Mouse (Mus musculus) midbrain, embryonic 13.5 days (tissue): ENCODE data around the gene Zc3h12d. TPM values are rescaled to one million over a fixed set of nuclear protein-coding genes. Genes with fewer than 3 reads are reported as not detected.

Experiments used
- ATAC-seq: fragments of 200-750 bp; cut with Nextera tagmentation; 2 replicates; pipeline ENCODE4 v1.8.0; 2017; ENCODE audit warnings: mild to moderate bottlenecking, moderate TSS enrichment, moderate library complexity
- H3K27ac ChIP-seq: fragments of 300-500 bp; sonication (generic); 2 replicates; pipeline ENCODE4 v1.5.1; 2015; ENCODE audit warnings: inconsistent platforms, mild to moderate bottlenecking, moderate library complexity
- H3K27me3 ChIP-seq: fragments of 300-500 bp; sonication (generic); 2 replicates; pipeline ENCODE4 v1.6.1; 2015; ENCODE audit warnings: mild to moderate bottlenecking, inconsistent platforms
- H3K36me3 ChIP-seq: fragments of 300-500 bp; sonication (generic); 2 replicates; pipeline ENCODE4 v1.6.1; 2015; ENCODE audit warnings: mild to moderate bottlenecking, inconsistent platforms
- H3K4me1 ChIP-seq: fragments of 300-500 bp; sonication (generic); replicated peaks from 2 replicates; pipeline ENCODE4 v1.6.1; 2015; ENCODE audit warnings: inconsistent platforms
- H3K4me2 ChIP-seq: fragments of 300-500 bp; sonication (generic); replicated peaks from 2 replicates; pipeline ENCODE4 v1.6.1; 2015; ENCODE audit warnings: moderate library complexity, mild to moderate bottlenecking, inconsistent platforms
- H3K4me3 ChIP-seq: fragments of 300-500 bp; sonication (generic); replicated peaks from 2 replicates; pipeline ENCODE4 v1.5.1; 2015; ENCODE audit warnings: mild to moderate bottlenecking, inconsistent platforms
- H3K9ac ChIP-seq: fragments of 300-500 bp; sonication (generic); replicated peaks from 2 replicates; pipeline ENCODE4 v1.6.1; 2015; ENCODE audit warnings: mild to moderate bottlenecking, inconsistent platforms
- H3K9me3 ChIP-seq: fragments of 300-500 bp; sonication (generic); 2 replicates; pipeline ENCODE4 v1.6.1; 2016; ENCODE audit warnings: mild to moderate bottlenecking, inconsistent platforms
- WGBS: fragments of 180-500 bp; shearing (Covaris S2); methylation state at CpG from one replicate; pipeline ENCODE4 v1.1.7; 2015; 5-methylcytosine and 5-hydroxymethylcytosine counted together
- polyA plus RNA-seq: library from polyadenylated mRNA; unstranded; fragments of >200 nt; fragmentation: Nextera tagmentation; extraction: Ambion mirVana; gene quantifications from 2 replicates; pipeline ENCODE4 v1.2.1, GENCODE M21; 2015

The Zc3h12d gene
- polyA plus RNA-seq: 0.08 and 0.10 TPM in 2 replicates

DNA sequence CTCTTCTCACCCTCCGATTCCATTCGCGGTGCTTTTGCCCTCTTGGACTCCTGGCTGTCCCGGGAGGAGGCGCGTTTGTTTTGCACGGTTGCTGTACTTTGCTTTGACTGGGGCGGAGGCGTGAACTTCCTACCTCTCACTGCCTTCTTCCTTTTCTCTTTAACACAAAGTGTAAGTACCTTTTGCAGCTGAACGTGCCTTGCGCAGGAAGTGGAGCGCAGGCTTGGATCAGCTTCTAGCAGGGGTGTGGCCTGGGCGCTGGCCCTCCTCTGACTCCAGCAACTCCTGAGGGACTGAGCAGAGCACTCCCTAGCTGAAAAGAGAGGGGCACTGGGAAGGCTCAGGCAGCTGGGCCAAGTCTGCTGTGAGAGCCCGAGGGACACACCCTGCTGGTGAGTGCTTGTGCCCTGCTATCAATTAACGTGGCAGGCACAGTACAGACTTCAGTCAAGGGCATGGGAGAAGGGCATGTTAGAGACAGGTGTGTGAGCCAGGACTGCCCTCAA, at the start of gene Zc3h12d:
TSS of gene Zc3h12d (plus strand) at position 300 of the 506 bp plus-strand sequence.
- Histone ChIP-seq H3K36me3 (no peaks in the 10 kb centered on the region), H3K4me3 (no peak within 1 kb of the TSS), H3K9ac (no peak within 1 kb of the TSS), H3K27ac (no peak within 1 kb of the TSS), H3K27me3 (no peaks in the 10 kb centered on the region), H3K9me3 (no peaks in the 10 kb centered on the region), H3K4me1 (0 out of 2 replicates have a peak, but pooled peaks cover 7% of the 10 kb centered on the region), H3K4me2 (peak within 1 kb of the TSS; percentile 30)
- 3% methylated on average over 15 of the region's 15 CpGs for WGBS
- peak; percentile 45; the same call in 1 of the 2 replicates for ATAC-seq

DNA sequence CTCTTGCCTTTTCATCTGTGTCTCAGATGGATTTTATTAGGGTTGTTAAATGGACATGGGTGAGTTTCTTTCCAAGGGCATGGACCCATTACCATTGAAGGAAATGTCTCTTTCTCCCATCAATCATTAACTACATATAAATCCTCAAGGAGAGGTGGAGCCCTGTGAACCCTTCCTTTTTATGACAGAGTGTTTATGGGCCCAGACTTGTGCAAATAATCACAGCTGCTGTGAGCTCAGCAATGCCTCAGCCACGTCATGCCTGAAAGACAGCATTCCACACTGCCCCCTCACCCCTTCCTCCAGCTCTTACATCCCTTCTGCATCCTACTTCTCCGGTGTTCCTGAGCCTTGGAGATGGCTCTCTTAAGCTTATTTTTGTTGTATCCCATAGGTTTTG, 45.0 kb upstream of the Zc3h12d start:
- Histone ChIP-seq H3K4me2 (no peak overlapping the region), H3K27ac (no peak overlapping the region), H3K4me1 (peaks cover 14% of the 10 kb centered on the region), H3K27me3 (no peaks in the 10 kb centered on the region), H3K4me3 (no peak overlapping the region), H3K9me3 (no peaks in the 10 kb centered on the region), H3K9ac (no peak overlapping the region), H3K36me3 (peaks cover 17% of the 10 kb centered on the region)
- no peak for ATAC-seq
- 57% methylated on average over 2 of the region's 2 CpGs for WGBS

DNA sequence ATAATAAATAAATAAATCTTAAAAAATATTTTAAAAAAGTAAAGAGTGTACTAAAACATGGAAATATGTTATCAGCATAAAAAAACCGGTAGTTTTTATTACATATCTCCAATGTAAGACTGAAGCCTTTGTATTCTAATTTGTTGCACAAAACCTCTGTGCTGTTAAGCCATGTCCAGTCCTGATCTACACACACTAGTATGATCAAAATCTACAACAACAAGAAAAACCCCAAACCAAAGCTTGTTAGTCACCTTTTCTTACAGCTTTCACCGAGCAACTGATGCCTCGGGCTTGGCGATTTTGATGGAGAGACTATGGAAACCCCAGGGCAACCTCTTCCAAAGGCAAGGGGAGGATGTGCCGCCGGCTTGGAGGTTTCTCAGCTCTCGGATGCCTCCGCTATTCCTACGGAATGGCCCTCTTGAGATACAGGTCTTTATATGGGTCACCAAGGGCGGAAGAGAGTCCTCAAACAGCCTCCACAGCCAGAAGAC, 40.0 kb upstream of the Zc3h12d start:
- Histone ChIP-seq H3K4me3 (peak overlapping the region; percentile 94), H3K4me2 (peak overlapping the region; percentile 76), H3K9me3 (no peaks in the 10 kb centered on the region), H3K36me3 (peaks cover 28% of the 10 kb centered on the region), H3K27me3 (no peaks in the 10 kb centered on the region), H3K9ac (peak overlapping the region; percentile 86), H3K27ac (peak overlapping the region; percentile 73), H3K4me1 (peaks cover 31% of the 10 kb centered on the region)
- peak; percentile 51 for ATAC-seq
- 1% methylated on average over 10 of the region's 10 CpGs for WGBS

DNA sequence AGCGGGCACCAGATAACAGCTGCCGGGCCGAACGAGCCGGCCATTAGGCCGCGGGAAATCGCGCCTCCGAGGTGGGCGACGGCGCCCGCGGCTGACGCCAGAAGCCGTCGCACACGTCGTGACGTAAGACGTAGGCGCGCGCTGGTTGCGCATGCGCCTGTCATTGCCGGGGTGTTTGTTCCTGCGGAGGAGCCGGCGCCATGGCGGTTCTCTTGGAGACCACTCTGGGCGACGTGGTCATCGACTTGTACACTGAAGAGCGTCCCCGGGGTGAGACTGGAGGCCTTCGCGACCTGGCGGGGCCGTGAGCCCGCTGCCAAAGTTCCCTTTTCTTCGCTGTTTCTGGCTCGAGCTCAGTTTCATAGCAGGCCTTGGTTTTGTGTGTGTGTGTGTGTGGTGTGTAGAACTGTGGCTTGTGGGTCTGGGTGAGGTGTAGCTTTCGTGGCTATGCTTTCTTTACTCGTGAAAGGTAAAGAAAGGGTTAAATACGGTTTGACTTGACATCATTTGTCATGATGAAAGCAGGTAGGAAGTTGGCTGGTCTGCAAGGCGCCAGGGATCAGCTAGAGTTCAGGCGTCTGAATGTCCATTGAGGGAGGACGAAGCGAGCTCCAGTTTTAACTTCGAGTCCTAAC, 39.4 kb upstream of the Zc3h12d start, which contains the start of the genes Ginm1 and Ppil4:
TSS of gene Ginm1 (minus strand) at position 74 of the 635 bp plus-strand sequence.
TSS of gene Ppil4 (plus strand) at position 141 of the 635 bp plus-strand sequence.
- Histone ChIP-seq H3K4me3 (peak within 1 kb of the TSS; percentile 94), H3K27ac (peak within 1 kb of the TSS; percentile 73), H3K27me3 (no peaks in the 10 kb centered on the region), H3K9ac (peak within 1 kb of the TSS; percentile 86), H3K9me3 (no peaks in the 10 kb centered on the region), H3K36me3 (peaks cover 34% of the 10 kb centered on the region), H3K4me2 (peak within 1 kb of the TSS; percentile 76), H3K4me1 (peaks cover 31% of the 10 kb centered on the region)
- under 1% methylated on average over 52 of the region's 52 CpGs for WGBS
- ATAC-seq: peak; percentile 94

DNA sequence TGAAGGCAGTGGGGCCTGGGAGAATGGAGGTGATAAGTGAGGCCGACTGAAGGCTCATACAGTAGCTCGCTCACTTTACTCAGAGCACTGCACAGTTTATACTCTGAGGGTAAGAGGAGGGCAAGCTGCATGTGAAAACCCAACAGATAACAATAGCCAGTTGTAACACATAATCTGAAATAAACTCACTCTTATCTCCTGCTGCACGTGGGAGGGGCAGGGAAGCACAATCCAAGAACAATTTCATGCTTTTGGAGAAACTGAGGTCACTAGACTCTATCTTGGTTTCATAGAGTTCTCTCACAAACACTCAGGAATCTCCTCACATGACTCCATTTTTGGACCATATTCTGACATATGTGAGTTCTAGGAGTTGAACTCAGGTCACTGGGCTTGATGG, 31.0 kb upstream of the Zc3h12d start:
- WGBS: 98% methylated on average over 3 of the region's 3 CpGs
- Histone ChIP-seq H3K36me3 (peaks cover 80% of the 10 kb centered on the region), H3K9me3 (no peaks in the 10 kb centered on the region), H3K4me2 (no peak overlapping the region), H3K9ac (no peak overlapping the region), H3K4me3 (no peak overlapping the region), H3K27me3 (no peaks in the 10 kb centered on the region), H3K27ac (no peak overlapping the region), H3K4me1 (no peaks in the 10 kb centered on the region)
- ATAC-seq: no peak

DNA sequence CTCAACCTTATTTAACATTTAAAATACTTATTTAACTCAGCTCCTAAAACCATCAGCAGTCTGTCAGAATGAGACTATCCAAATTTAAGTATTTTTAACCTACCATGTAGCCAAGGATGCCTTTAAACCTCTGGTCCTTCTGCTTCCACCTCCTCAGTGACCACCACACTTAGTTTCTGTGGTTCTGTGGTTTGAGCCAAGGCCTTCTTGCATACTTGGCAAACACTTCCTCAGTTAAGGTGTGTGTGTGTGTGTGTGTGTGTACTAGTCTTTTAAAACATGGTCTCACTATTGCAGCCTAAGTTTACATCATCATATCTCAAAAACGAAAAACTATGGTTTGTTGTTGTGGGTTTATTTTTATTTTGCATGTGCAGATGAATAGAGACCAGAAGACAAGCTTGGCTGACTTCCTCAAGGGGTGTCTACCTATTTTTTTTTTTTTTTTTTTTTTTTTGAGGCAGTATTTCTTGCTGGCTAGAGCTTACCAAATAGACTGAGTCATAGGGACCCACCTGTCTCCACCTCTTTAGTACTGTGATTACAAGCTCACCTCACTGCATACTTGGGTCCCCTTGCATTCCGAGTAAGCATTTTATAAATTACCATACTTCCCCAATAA, 29.6 kb upstream of the Zc3h12d start:
- WGBS: 91% methylated on average over 2 of the region's 2 CpGs
- Histone ChIP-seq H3K4me1 (no peaks in the 10 kb centered on the region), H3K4me2 (no peak overlapping the region), H3K27me3 (no peaks in the 10 kb centered on the region), H3K9ac (no peak overlapping the region), H3K27ac (no peak overlapping the region), H3K4me3 (no peak overlapping the region), H3K36me3 (peaks cover 72% of the 10 kb centered on the region), H3K9me3 (no peaks in the 10 kb centered on the region)
- ATAC-seq: no peak

DNA sequence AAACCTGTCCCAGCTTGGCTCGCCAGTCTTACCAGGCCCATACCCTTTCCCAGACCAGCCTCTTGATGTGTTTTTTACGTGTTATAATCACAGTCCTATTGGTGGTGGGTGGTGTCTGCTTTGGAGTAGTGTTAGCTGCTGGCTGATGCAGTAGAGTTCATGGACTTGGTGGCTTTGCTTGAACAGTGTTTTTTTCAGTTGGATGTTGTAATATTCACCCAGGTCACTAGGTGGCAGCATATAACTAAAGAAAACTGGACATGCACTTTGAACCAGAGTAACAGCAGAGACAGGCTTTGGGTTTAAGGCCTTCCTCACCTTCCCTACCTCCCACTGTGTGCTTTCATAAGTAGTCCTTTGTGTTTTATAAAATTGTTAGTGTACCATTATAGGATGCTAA, 22.3 kb upstream of the Zc3h12d start:
- ATAC-seq: 0 out of 2 replicates have a peak, but pooled peaks have one; percentile 53
- 50% methylated on average over 2 of the region's 2 CpGs for WGBS
- Histone ChIP-seq H3K4me3 (no peak overlapping the region), H3K9me3 (no peaks in the 10 kb centered on the region), H3K36me3 (peaks cover 65% of the 10 kb centered on the region), H3K27ac (no peak overlapping the region), H3K4me1 (no peaks in the 10 kb centered on the region), H3K27me3 (no peaks in the 10 kb centered on the region), H3K4me2 (no peak overlapping the region), H3K9ac (no peak overlapping the region)

DNA sequence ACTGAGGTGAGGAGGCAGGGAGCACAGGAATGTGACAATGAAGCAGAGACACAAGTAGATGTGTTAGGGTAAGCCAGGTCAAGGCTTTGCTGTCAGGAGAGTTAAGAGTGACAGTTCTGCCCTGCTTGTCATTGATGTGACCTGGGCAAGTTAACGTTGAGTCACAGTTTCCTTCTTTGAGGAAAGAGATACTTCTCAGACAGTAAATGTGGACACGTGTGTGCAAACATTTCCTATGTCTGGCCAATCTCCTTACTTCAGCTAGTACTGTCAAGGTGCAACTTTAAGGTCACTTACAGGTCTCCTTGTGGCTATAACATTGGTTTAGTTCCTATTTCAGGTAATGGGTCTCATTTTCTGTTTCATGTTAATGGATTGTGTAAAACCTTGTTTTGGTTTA, 15.8 kb upstream of the Zc3h12d start:
- Histone ChIP-seq H3K4me2 (no peak overlapping the region), H3K27me3 (no peaks in the 10 kb centered on the region), H3K27ac (no peak overlapping the region), H3K9ac (no peak overlapping the region), H3K9me3 (no peaks in the 10 kb centered on the region), H3K4me3 (no peak overlapping the region), H3K36me3 (peaks cover 52% of the 10 kb centered on the region), H3K4me1 (no peaks in the 10 kb centered on the region)
- WGBS: 93% methylated on average over 2 of the region's 2 CpGs
- no peak for ATAC-seq

DNA sequence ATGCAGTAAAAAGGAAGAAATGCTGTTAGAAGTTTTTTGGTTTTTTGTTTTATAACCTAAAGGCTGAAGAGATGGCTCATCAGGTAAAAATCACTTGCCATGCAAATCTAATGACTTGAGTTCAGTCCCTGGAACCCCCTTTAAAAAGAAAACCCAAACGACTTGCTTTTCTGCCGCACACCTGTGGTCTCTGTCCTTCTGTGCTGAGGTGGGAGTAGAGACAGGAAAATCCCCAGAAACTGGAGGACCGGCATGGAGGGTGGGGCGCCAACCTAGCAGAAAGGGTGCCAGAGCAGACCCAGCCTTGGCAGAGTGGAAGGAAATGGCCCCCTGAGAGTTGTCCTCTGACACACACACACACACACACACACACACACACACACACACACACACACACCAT, 13.6 kb upstream of the Zc3h12d start:
- H3K4me2 ChIP-seq: no peak overlapping the region
- 85% methylated on average over 4 of the region's 4 CpGs for WGBS
- peaks cover 55% of the 10 kb centered on the region for H3K36me3 ChIP-seq
- H3K4me3 ChIP-seq: no peak overlapping the region
- no peaks in the 10 kb centered on the region for H3K9me3 ChIP-seq
- H3K27me3 ChIP-seq: no peaks in the 10 kb centered on the region
- no peak overlapping the region for H3K27ac ChIP-seq
- ATAC-seq: no peak
- no peaks in the 10 kb centered on the region for H3K4me1 ChIP-seq
- H3K9ac ChIP-seq: no peak overlapping the region

DNA sequence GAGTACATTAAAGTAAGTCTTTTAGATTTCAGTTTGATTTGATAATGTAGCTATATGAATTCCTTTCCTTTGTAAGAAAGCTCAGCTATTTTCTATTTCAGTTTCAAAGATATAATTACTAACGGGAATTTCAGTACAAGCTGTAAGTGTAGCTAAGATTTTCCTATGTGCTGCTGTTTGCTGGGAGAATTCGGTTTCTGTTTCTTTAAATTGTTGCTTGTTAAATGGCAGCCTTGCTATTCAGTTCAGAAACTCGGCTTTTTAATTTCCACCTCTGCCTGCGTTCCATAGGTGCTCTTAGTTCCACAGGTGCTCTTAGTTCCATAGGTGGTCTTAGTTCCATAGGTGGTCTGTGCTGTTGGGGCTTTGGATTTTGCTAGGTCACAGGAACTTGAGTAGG, 13.1 kb upstream of the Zc3h12d start:
- Histone ChIP-seq H3K9ac (no peak overlapping the region), H3K36me3 (peaks cover 57% of the 10 kb centered on the region), H3K9me3 (no peaks in the 10 kb centered on the region), H3K27me3 (no peaks in the 10 kb centered on the region), H3K27ac (no peak overlapping the region), H3K4me2 (no peak overlapping the region), H3K4me1 (no peaks in the 10 kb centered on the region), H3K4me3 (no peak overlapping the region)
- 97% methylated on average over 4 of the region's 4 CpGs for WGBS
- no peak for ATAC-seq

DNA sequence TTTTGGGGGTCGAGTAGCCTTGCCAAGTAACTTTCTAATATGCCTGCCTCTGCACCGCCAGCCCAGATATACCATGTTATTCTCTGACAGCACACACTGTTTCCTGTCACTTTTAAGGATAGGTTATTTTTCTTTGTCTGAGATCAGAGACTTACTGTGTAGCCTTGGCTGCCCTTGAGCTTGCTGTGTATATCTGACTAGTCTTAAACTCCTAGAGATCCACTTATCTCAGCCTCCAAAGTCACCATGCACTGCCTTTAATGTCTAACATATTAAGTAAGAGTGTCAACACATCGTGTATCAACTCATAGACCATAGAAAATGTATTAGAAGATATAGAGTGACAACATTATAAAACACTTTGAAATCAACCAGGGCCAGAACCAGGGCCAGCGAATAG, 12.7 kb upstream of the Zc3h12d start:
- no peak overlapping the region for H3K4me3 ChIP-seq
- no peaks in the 10 kb centered on the region for H3K4me1 ChIP-seq
- no peak overlapping the region for H3K9ac ChIP-seq
- no peak for ATAC-seq
- no peak overlapping the region for H3K27ac ChIP-seq
- no peaks in the 10 kb centered on the region for H3K27me3 ChIP-seq
- 93% methylated on average over 4 of the region's 4 CpGs for WGBS
- peaks cover 52% of the 10 kb centered on the region for H3K36me3 ChIP-seq
- H3K4me2 ChIP-seq: no peak overlapping the region
- no peaks in the 10 kb centered on the region for H3K9me3 ChIP-seq

DNA sequence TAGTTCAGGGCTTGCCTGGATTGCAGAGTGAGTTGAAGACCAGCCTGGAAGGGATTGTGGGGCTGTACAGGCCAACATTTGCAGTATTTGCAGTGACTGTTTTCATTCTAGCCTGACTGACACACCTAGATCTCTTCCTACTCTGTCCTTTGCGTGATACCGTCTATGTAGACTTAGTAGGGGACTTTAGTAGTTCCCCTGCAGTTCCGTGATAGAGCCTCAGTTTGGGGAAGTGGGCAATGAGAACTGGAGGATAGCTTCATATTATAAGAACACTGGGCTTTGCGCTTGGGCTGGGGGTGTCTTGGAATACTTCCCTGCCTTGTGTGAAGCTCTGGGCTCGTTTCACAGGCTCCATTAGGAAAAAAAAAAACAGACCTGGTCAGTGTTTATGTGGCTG, 12.1 kb upstream of the Zc3h12d start:
- H3K36me3 ChIP-seq: peaks cover 49% of the 10 kb centered on the region
- no peak overlapping the region for H3K4me3 ChIP-seq
- H3K27ac ChIP-seq: no peak overlapping the region
- ATAC-seq: no peak
- no peaks in the 10 kb centered on the region for H3K4me1 ChIP-seq
- no peaks in the 10 kb centered on the region for H3K9me3 ChIP-seq
- 90% methylated on average over 5 of the region's 5 CpGs for WGBS
- H3K9ac ChIP-seq: no peak overlapping the region
- H3K27me3 ChIP-seq: no peaks in the 10 kb centered on the region
- no peak overlapping the region for H3K4me2 ChIP-seq
